Comparison of ENCODE assay signal across 27 mouse cellular contexts in the genomic region with DNA sequence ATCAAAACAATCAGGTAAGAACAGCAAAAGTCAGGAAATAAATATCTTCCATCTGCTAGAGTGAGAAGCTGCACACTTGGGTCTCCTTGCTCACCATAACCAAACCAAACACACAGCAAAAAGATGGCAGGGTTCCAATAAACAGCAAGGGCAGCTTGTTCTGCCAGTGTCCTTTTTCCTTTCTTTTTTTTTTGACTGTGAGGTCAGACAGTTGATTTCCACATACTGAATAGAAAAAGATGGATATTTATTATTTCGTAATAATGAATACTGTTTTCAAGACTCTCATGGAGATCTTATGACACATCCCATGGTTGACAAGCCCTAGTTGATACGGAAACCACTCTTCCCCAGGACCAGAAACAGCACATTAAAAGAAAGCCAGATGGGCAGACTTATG.
DNase-seq lines count a peak whose midpoint lies in the region; ATAC-seq lines count a peak whose summit lies in the region.
"Had no signal": no experiment of that assay in that cellular context is flagged by ENCODE, and none has a peak within 500 bp of the region (broad histone marks: within the 10 kb centered on the region; RNA-seq: fewer than 3 reads in every experiment).

No protein-coding gene starts in this region.

- H3K9ac ChIP-seq in forebrain, embryonic 13.5 days, result no peak overlapping the region
- H3K9ac ChIP-seq: embryonic facial prominence, embryonic 12.5 days; forebrain, embryonic 15.5 days; heart, embryonic 12.5 days; hindbrain, embryonic 13.5 days; limb, embryonic 13.5 days had no signal

- H3K4me3 ChIP-seq in forebrain, embryonic 13.5 days, result no peak overlapping the region
- H3K4me3 ChIP-seq: embryonic facial prominence, embryonic 12.5 days; forebrain, embryonic 15.5 days; gastrocnemius, adult 2 months; heart, embryonic 12.5 days; hindbrain, embryonic 13.5 days; limb, embryonic 13.5 days had no signal

- WGBS in forebrain, embryonic 13.5 days, result 87% methylated on average over 2 of the region's 2 CpGs

- H3K27me3 ChIP-seq in forebrain, embryonic 13.5 days, result no peaks in the 10 kb centered on the region
- H3K27me3 ChIP-seq: embryonic facial prominence, embryonic 12.5 days; forebrain, embryonic 15.5 days; heart, embryonic 12.5 days; hindbrain, embryonic 13.5 days; limb, embryonic 13.5 days had no signal

- H3K27ac ChIP-seq in forebrain, embryonic 13.5 days, result no peak overlapping the region
- H3K27ac ChIP-seq: embryonic facial prominence, embryonic 12.5 days; forebrain, embryonic 15.5 days; gastrocnemius, adult 2 months; hindbrain, embryonic 13.5 days; kidney, postnatal 0 days; limb, embryonic 13.5 days; stomach, postnatal 0 days had no signal

- H3K4me1 ChIP-seq in forebrain, embryonic 13.5 days, result no peaks in the 10 kb centered on the region
- H3K4me1 ChIP-seq: embryonic facial prominence, embryonic 12.5 days; forebrain, embryonic 15.5 days; heart, embryonic 12.5 days; limb, embryonic 13.5 days had no signal

- DNase-seq in adrenal gland, adult (ENCODE audit: inconsistent age in 2 of 2, low spot score in 1 of 2), result peak; percentile 40 to 80
- no peak for DNase-seq in adrenal gland, postnatal 4 days (ENCODE audit: low spot score in 2 of 2)
- peak; percentile 38 to 49 for DNase-seq in cerebellum, postnatal 10 days
- no peak for DNase-seq in cerebellum, adult 11 months
- peak; percentile 65 for DNase-seq in NIH3T3 (ENCODE audit: low read depth)
- peak; percentile 21 to 42 for DNase-seq in adrenal gland, postnatal 36 days
- no peak for DNase-seq in right cerebral cortex, adult 2 months (ENCODE audit: low spot score in 2 of 2)
- DNase-seq: embryo, embryonic 11 days; gastrocnemius, adult 2 months; gastrocnemius, postnatal 36 days; heart, adult 18-20 months; heart, postnatal 4 days; kidney, adult 8-10 months; kidney, postnatal 4 days; midbrain, embryonic 14.5 days; thymus, adult 18-20 months; thymus, postnatal 25 days had no signal

- no peaks in the 10 kb centered on the region for H3K36me3 ChIP-seq in forebrain, embryonic 13.5 days (ENCODE audit: poor library complexity, severe bottlenecking)
- H3K36me3 ChIP-seq: embryonic facial prominence, embryonic 12.5 days; forebrain, embryonic 15.5 days; hindbrain, embryonic 13.5 days; limb, embryonic 13.5 days had no signal

- no peaks in the 10 kb centered on the region for H3K9me3 ChIP-seq in forebrain, embryonic 13.5 days (replicated peaks)
- H3K9me3 ChIP-seq: embryonic facial prominence, embryonic 12.5 days; forebrain, embryonic 15.5 days; heart, embryonic 12.5 days; hindbrain, embryonic 13.5 days; limb, embryonic 13.5 days had no signal

- H3K4me2 ChIP-seq in forebrain, embryonic 13.5 days, result no peak overlapping the region
- H3K4me2 ChIP-seq: embryonic facial prominence, embryonic 12.5 days; forebrain, embryonic 15.5 days; heart, embryonic 12.5 days; hindbrain, embryonic 13.5 days; limb, embryonic 13.5 days; liver, embryonic 11.5 days had no signal

- ATAC-seq in forebrain, embryonic 13.5 days, result no peak
- ATAC-seq: forebrain, embryonic 15.5 days; intestine, embryonic 16.5 days had no signal

Comparison
In these comparisons a context has a peak if more than half of its experiments do, and no peak if none do; other contexts are left out.
1. DNase-seq: peak in adrenal gland, adult (2 of 2), cerebellum, postnatal 10 days (2 of 2), NIH3T3 (single experiment) and adrenal gland, postnatal 36 days (2 of 2); none in adrenal gland, postnatal 4 days (0 of 2), cerebellum, adult 11 months (single experiment) and right cerebral cortex, adult 2 months (0 of 2).